Mouse (Mus musculus): ENCODE results near the gene Tnfaip8l2. TPM values are rescaled to one million over a fixed set of nuclear protein-coding genes. Genes with fewer than 3 reads are reported as not detected.
"Not testable (repeated sequence)": the region's sequence is repeated elsewhere in the genome, so short reads cannot be mapped to it uniquely, and the experiment has no call there.

The Tnfaip8l2 gene
- total and polyA plus RNA-seq, 3 experiments, result 0.16 TPM; not detected in 2

GRCm38 (mm10) chr3:95110911-95111726, 31.0 kb downstream of the Tnfaip8l2 start, which contains the start of gene Vps72:
Vps72 (plus strand) TSS chr3:95111022.
- peaks cover 36% of the 10 kb centered on the region for H3K4me1 ChIP-seq (ENCODE audit: insufficient read depth, low read depth, low read length)
- no peaks in the 10 kb centered on the region for H3K27me3 ChIP-seq (ENCODE audit: insufficient read depth, low read length)
- ATAC-seq (ENCODE audit: extremely low read depth, insufficient number of reproducible peaks, low FRiP score, poor library complexity, severe bottlenecking), result peak; percentile 46
- TF ChIP-seq CTCF (IDR thresholded peaks at IDR 0.05; ENCODE audit: low read depth, low read length) (no peak), POLR2AphosphoS5 (IDR thresholded peaks at IDR 0.05; ENCODE audit: insufficient replicate concordance, low read depth, low read length) (no peak), GATA2 (IDR thresholded peaks at IDR 0.05; ENCODE audit: borderline replicate concordance, low read depth, low read length) (no peak), GATA1 (IDR thresholded peaks at IDR 0.05; ENCODE audit: borderline replicate concordance, low read length) (no peak), TAL1 (conservative IDR thresholded peaks at IDR 0.05; ENCODE audit: low read depth, low read length) (no peak)
- no peaks in the 10 kb centered on the region for H3K9me3 ChIP-seq (replicated peaks)
- peak; percentile 77 for DNase-seq (ENCODE audit: low spot score)
- H3K36me3 ChIP-seq (replicated peaks), result peaks cover 29% of the 10 kb centered on the region
- peak within 1 kb of the TSS; percentile 81 for H3K4me3 ChIP-seq (ENCODE audit: low read depth, low read length)

- ATAC-seq (ENCODE audit: extremely low read depth, insufficient number of reproducible peaks, low FRiP score, poor library complexity, severe bottlenecking) (no peak), DNase-seq (ENCODE audit: low spot score) (no peak)
- Histone ChIP-seq H3K27me3 (ENCODE audit: insufficient read depth, low read length) (no peaks in the 10 kb centered on the region), H3K9me3 (replicated peaks) (no peaks in the 10 kb centered on the region), H3K4me1 (ENCODE audit: insufficient read depth, low read depth, low read length) (peaks cover 46% of the 10 kb centered on the region), H3K4me3 (ENCODE audit: low read depth, low read length) (no peak overlapping the region), H3K36me3 (replicated peaks) (peaks cover 18% of the 10 kb centered on the region)
- TF ChIP-seq TAL1 (conservative IDR thresholded peaks at IDR 0.05; ENCODE audit: low read depth, low read length) (no peak), POLR2AphosphoS5 (IDR thresholded peaks at IDR 0.05; ENCODE audit: insufficient replicate concordance, low read depth, low read length) (no peak), GATA2 (IDR thresholded peaks at IDR 0.05; ENCODE audit: borderline replicate concordance, low read depth, low read length) (no peak), CTCF (IDR thresholded peaks at IDR 0.05; ENCODE audit: low read depth, low read length) (no peak), GATA1 (IDR thresholded peaks at IDR 0.05; ENCODE audit: borderline replicate concordance, low read length) (no peak)
Measured at GRCm38 (mm10) chr3:95107898-95108297, 34.3 kb downstream of the Tnfaip8l2 start.

- not testable (repeated sequence) for H3K9me3 ChIP-seq (replicated peaks); H3K27me3 ChIP-seq (ENCODE audit: insufficient read depth, low read length); DNase-seq (ENCODE audit: low spot score); ATAC-seq (ENCODE audit: extremely low read depth, insufficient number of reproducible peaks, low FRiP score, poor library complexity, severe bottlenecking)
- Histone ChIP-seq H3K4me1 (ENCODE audit: insufficient read depth, low read depth, low read length) (peaks cover 46% of the 10 kb centered on the region), H3K36me3 (replicated peaks) (peaks cover 18% of the 10 kb centered on the region), H3K4me3 (ENCODE audit: low read depth, low read length) (peak overlapping the region; percentile 81; the same call in 1 of the 2 replicates)
Measured at GRCm38 (mm10) chr3:95107308-95107707, 34.9 kb downstream of the Tnfaip8l2 start.

- Histone ChIP-seq H3K9me3 (replicated peaks) (no peaks in the 10 kb centered on the region), H3K27me3 (ENCODE audit: insufficient read depth, low read length) (no peaks in the 10 kb centered on the region), H3K4me3 (ENCODE audit: low read depth, low read length) (peak within 1 kb of the TSS; percentile 81), H3K36me3 (replicated peaks) (peaks cover 25% of the 10 kb centered on the region), H3K4me1 (ENCODE audit: insufficient read depth, low read depth, low read length) (peaks cover 45% of the 10 kb centered on the region)
- no peak for TF ChIP-seq POLR2AphosphoS5 (IDR thresholded peaks at IDR 0.05; ENCODE audit: insufficient replicate concordance, low read depth, low read length)
- no peak for TF ChIP-seq GATA2 (IDR thresholded peaks at IDR 0.05; ENCODE audit: borderline replicate concordance, low read depth, low read length)
- no peak for TF ChIP-seq TAL1 (conservative IDR thresholded peaks at IDR 0.05; ENCODE audit: low read depth, low read length)
- no peak for TF ChIP-seq GATA1 (IDR thresholded peaks at IDR 0.05; ENCODE audit: borderline replicate concordance, low read length)
- no peak for TF ChIP-seq CTCF (IDR thresholded peaks at IDR 0.05; ENCODE audit: low read depth, low read length)
- DNase-seq (ENCODE audit: low spot score) (peak; percentile 89), ATAC-seq (ENCODE audit: extremely low read depth, insufficient number of reproducible peaks, low FRiP score, poor library complexity, severe bottlenecking) (peak; percentile 77)
Measured at GRCm38 (mm10) chr3:95106338-95107117, 35.6 kb downstream of the Tnfaip8l2 start, which contains the start of gene Pip5k1a. Pip5k1a (minus strand) TSS chr3:95106930.

GRCm38 (mm10) chr3:95105586-95106337, 36.4 kb downstream of the Tnfaip8l2 start:
- ATAC-seq (ENCODE audit: extremely low read depth, insufficient number of reproducible peaks, low FRiP score, poor library complexity, severe bottlenecking) (no peak), DNase-seq (ENCODE audit: low spot score) (peak; percentile 33)
- no peak for TF ChIP-seq POLR2AphosphoS5 (IDR thresholded peaks at IDR 0.05; ENCODE audit: insufficient replicate concordance, low read depth, low read length)
- TF ChIP-seq CTCF (IDR thresholded peaks at IDR 0.05; ENCODE audit: low read depth, low read length), result no peak
- TF ChIP-seq TAL1 (conservative IDR thresholded peaks at IDR 0.05; ENCODE audit: low read depth, low read length), result no peak
- no peak for TF ChIP-seq GATA2 (IDR thresholded peaks at IDR 0.05; ENCODE audit: borderline replicate concordance, low read depth, low read length)
- TF ChIP-seq GATA1 (IDR thresholded peaks at IDR 0.05; ENCODE audit: borderline replicate concordance, low read length), result no peak
- no peaks in the 10 kb centered on the region for H3K27me3 ChIP-seq (ENCODE audit: insufficient read depth, low read length)
- no peaks in the 10 kb centered on the region for H3K9me3 ChIP-seq (replicated peaks)
- peaks cover 49% of the 10 kb centered on the region for H3K4me1 ChIP-seq (ENCODE audit: insufficient read depth, low read depth, low read length)
- H3K4me3 ChIP-seq (ENCODE audit: low read depth, low read length), result peak overlapping the region; percentile 81
- H3K36me3 ChIP-seq (replicated peaks), result peaks cover 33% of the 10 kb centered on the region
